Mouse (Mus musculus) thymus, postnatal 14 days (tissue): Measurements from ENCODE around the gene Cfap97.

ENCODE experiments used
- DNase-seq: peaks from one replicate; pipeline ENCODE4 v3.0.0; 2021

Gene Cfap97

DNA sequence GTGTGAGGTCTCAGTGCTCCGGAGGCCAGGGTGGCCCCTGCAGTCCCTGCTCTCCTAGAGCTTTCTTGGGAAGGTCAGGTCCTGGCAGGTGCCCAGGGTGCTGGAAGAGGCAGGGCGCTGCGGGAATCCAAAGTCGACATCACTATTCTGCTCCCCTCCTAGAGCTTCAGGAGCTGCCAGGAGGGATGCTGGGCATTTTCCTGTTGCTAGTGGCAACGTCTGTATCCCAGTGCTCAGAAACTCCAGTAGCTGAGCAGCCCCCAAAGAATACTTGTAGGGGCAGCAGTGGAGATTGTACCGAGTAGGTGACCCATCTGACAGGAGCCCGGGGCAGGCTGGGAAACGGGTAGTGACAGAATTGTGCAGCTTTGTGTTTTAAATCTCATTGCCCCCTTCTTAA is 81.2 kb downstream of the Cfap97 start:
- no peak for DNase-seq

DNA sequence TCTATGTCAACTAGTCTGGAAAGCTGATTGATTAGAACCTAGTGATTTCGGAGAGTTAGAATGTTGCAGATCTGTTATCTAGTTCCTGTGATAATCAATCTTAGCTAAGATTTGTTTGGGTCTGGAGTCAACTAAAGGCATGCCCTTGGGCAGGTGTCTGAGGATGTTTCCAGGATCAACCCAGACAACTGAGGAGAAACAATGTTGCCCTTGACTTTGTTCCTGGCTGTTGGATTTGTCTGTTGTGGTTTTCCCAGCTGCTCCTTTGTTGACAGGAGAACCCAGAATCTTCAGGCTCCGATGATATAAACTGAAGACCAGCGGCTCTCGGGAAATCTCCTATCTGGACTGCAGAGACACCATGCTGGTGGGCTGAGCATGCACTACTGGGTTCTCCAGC is 83.2 kb downstream of the Cfap97 start:
- DNase-seq: no peak

DNA sequence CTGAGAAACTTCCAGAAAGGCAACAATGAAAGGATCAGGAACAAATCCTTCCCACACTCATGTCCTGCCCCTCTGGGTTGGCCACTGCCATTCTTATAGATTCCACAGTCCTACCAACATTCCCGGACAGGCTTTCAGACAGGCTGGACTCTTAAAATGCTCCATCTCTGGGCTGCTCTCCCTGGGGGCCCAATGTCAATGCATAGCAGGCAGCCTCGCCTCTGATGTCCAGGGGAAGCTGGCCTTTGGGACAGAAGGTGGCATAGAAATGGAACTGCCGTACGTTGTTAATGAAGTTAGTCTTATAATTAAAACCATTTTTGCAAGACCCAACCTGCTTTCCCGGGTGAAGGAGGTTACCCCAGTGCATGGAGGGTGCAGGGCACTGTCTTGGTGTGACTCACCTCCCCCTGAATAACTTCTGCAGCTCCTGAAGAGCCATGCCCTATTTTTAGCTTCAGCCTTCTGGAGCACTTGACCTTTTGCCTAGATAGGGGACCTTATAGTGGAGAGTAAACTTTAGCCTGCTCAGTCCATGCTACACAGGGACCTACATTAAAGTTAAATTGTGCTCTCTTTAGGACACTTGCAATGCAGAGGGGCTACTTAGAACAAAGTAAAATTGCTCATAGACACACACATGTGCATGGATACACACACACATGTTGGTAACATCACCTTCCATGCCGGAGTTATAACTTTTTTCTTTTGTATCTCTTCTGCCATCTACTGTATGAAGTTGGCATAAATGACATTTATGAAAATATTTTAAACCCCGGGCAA is 85.1 kb downstream of the Cfap97 start:
- DNase-seq: no peak

DNA sequence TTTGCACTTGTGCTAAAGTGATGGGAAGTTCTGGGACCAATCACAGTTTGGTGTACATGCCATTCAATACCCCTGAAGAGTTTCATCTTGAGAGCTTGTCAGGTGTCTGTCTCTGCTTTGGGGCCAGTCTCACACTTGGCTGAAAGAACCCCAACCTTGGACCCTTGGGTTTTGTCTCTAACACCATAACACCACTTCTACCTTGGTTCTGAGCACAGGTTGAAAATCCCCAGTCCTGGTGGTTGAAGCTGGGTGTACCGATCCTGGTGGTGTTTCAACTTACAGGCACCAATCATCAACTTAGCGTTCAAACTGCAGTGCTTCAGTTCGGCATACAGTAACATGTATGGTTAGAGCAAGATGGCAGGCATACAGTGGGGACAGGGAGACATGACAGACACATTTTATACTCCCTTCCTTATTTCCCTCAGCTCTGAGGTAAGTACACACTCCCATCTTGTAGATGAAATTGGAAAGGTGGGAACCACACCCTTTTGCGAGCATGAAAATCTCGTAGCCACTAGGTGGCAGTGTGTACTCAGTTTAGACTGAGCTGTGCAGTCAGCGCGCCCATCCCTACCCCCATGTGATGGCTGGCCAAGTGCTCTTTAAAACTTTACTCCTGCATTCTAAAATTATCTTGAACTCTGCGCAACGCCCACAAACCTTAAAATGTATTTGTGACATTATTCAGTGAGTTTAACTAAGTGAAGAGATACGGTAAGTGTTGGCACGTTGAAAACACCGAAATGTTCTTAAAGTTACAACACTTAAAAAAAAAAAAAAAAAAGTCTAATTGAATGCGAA is 90.2 kb downstream of the Cfap97 start:
- peak; percentile 70 for DNase-seq

DNA sequence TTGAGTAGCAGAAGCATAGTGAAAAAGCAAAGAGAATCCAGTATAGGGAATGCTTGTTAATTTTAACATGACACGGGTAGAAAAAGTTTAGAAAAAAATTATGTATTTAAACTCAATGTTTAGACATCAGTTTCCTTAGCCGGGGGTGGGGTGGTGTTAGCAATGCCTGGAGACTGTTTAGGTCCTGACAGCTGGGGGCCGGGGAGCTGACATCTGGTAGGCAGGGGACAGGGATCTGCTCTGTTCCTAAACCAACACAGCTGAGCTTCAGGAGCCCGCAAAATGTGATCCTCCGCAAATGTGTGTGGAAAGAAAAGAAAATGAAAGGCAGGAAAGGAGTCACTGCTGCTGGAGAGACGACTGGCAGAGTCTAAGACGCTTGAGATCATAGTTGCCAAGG is 91.4 kb downstream of the Cfap97 start:
- no peak for DNase-seq
